Mouse (Mus musculus): ENCODE results near the gene Gfer. TPM values are rescaled to one million over a fixed set of nuclear protein-coding genes. Genes with fewer than 3 reads are reported as not detected.

Gfer gene
- polyA plus RNA-seq, 1 experiment, result 29.2 TPM

GRCm38 (mm10) chr17:24698715-24699114 is 2.8 kb upstream of the Gfer start:
- no peak for DNase-seq (ENCODE audit: low read depth)
- TF ChIP-seq CTCF (IDR thresholded peaks at IDR 0.05; ENCODE audit: borderline replicate concordance, extremely low read depth, insufficient read depth, insufficient read length) (no peak), POLR2A (IDR thresholded peaks at IDR 0.05; ENCODE audit: borderline replicate concordance, extremely low read depth, insufficient read depth, insufficient read length, poor library complexity, severe bottlenecking) (no peak)

DNA sequence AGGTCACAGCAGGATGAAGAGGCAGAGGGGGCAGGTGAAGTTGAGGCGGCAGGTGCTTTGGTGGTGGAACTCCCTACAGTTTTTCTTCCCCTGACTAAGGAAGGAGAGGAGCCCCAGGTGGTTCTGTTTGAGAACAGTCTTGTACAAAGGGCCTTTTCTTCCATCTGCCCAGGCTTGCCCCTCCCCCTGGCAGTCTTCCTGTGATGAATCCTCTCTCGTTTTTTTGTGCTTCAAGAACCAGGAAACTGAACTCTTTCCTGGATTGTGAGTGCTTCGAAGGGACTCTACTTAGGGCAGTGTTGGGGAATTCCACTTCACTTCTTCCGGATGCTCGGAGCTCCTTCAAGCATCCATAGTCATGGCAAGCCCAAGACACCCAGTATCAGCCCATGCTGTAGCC is 2.0 kb upstream of the Gfer start:
- no peak for TF ChIP-seq POLR2A (IDR thresholded peaks at IDR 0.05; ENCODE audit: borderline replicate concordance, extremely low read depth, insufficient read depth, insufficient read length, poor library complexity, severe bottlenecking)
- TF ChIP-seq CTCF (IDR thresholded peaks at IDR 0.05; ENCODE audit: borderline replicate concordance, extremely low read depth, insufficient read depth, insufficient read length), result no peak
- peak; percentile 22 for DNase-seq (ENCODE audit: low read depth)

- DNase-seq (ENCODE audit: low read depth), result no peak
- no peak for TF ChIP-seq POLR2A (IDR thresholded peaks at IDR 0.05; ENCODE audit: borderline replicate concordance, extremely low read depth, insufficient read depth, insufficient read length, poor library complexity, severe bottlenecking)
- no peak for TF ChIP-seq CTCF (IDR thresholded peaks at IDR 0.05; ENCODE audit: borderline replicate concordance, extremely low read depth, insufficient read depth, insufficient read length)
These were observed 488 bp downstream of the Gfer start for GRCm38 (mm10) chr17:24695326-24696010.

GRCm38 (mm10) chr17:24692385-24692784 is 3.6 kb downstream of the Gfer start:
- no peak for DNase-seq (ENCODE audit: low read depth)
- no peak for TF ChIP-seq POLR2A (IDR thresholded peaks at IDR 0.05; ENCODE audit: borderline replicate concordance, extremely low read depth, insufficient read depth, insufficient read length, poor library complexity, severe bottlenecking)
- no peak for TF ChIP-seq CTCF (IDR thresholded peaks at IDR 0.05; ENCODE audit: borderline replicate concordance, extremely low read depth, insufficient read depth, insufficient read length)

GRCm38 (mm10) chr17:24689251-24690081 is 6.5 kb downstream of the Gfer start, which contains the start of gene Syngr3:
TSS of gene Syngr3 (minus strand) at chr17:24689955.
- no peak for TF ChIP-seq CTCF (IDR thresholded peaks at IDR 0.05; ENCODE audit: borderline replicate concordance, extremely low read depth, insufficient read depth, insufficient read length)
- peak; percentile 38 for TF ChIP-seq POLR2A (IDR thresholded peaks at IDR 0.05; ENCODE audit: borderline replicate concordance, extremely low read depth, insufficient read depth, insufficient read length, poor library complexity, severe bottlenecking)
- DNase-seq (ENCODE audit: low read depth), result peak; percentile 68

DNA sequence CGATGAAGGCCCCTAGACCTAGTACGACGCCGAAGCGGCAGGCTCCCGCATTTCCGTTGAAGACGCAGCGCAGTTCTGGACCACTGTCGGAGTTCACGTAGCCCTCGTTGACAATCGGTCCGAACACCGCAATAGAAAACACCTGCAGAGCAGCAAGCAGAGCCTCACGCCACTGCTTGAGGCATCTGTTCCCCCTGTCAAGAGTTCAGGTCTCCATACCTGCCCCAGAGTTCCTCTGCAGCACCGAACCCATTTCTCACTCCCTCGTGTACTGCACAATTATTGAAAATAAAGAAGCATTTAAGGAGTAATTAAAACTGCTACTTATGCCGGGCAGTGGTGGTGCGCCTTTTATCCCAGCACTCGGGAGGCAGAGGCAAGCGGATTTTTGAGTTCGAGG is 8.4 kb downstream of the Gfer start:
- TF ChIP-seq POLR2A (IDR thresholded peaks at IDR 0.05; ENCODE audit: borderline replicate concordance, extremely low read depth, insufficient read depth, insufficient read length, poor library complexity, severe bottlenecking) (no peak), CTCF (IDR thresholded peaks at IDR 0.05; ENCODE audit: borderline replicate concordance, extremely low read depth, insufficient read depth, insufficient read length) (no peak)
- no peak for DNase-seq (ENCODE audit: low read depth)

- TF ChIP-seq POLR2A (IDR thresholded peaks at IDR 0.05; ENCODE audit: borderline replicate concordance, extremely low read depth, insufficient read depth, insufficient read length, poor library complexity, severe bottlenecking) (no peak), CTCF (IDR thresholded peaks at IDR 0.05; ENCODE audit: borderline replicate concordance, extremely low read depth, insufficient read depth, insufficient read length) (no peak)
- DNase-seq (ENCODE audit: low read depth), result peak; percentile 30
These were observed 8.8 kb downstream of the Gfer start for GRCm38 (mm10) chr17:24687146-24687595.

DNA sequence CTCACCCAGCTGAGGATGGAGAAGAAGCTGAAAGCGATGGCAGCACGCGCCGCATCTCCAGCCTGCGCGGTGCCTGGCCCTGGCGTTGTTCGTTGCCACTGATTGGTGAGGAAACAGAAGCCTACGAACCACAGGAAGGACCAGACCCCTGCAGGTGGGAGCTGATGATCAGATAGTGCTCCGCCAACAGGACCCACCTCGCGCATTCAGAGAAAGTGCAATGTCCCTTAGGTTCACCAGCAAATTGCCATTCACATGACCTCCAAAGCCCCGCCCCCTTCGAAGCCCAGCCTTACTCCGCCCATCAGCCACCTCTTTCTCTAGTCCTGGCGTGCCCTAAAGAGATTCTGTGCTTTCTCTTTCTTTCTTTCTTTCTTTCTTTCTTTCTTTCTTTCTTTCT is 9.4 kb downstream of the Gfer start:
- DNase-seq (ENCODE audit: low read depth), result peak; percentile 25
- TF ChIP-seq CTCF (IDR thresholded peaks at IDR 0.05; ENCODE audit: borderline replicate concordance, extremely low read depth, insufficient read depth, insufficient read length) (no peak), POLR2A (IDR thresholded peaks at IDR 0.05; ENCODE audit: borderline replicate concordance, extremely low read depth, insufficient read depth, insufficient read length, poor library complexity, severe bottlenecking) (no peak)

- TF ChIP-seq POLR2A (IDR thresholded peaks at IDR 0.05; ENCODE audit: borderline replicate concordance, extremely low read depth, insufficient read depth, insufficient read length, poor library complexity, severe bottlenecking) (no peak), CTCF (IDR thresholded peaks at IDR 0.05; ENCODE audit: borderline replicate concordance, extremely low read depth, insufficient read depth, insufficient read length) (no peak)
- no peak for DNase-seq (ENCODE audit: low read depth)
These were observed 18.4 kb downstream of the Gfer start for GRCm38 (mm10) chr17:24677500-24678080.

GRCm38 (mm10) chr17:24676877-24677276 is 19.1 kb downstream of the Gfer start:
- TF ChIP-seq POLR2A (IDR thresholded peaks at IDR 0.05; ENCODE audit: borderline replicate concordance, extremely low read depth, insufficient read depth, insufficient read length, poor library complexity, severe bottlenecking) (no peak), CTCF (IDR thresholded peaks at IDR 0.05; ENCODE audit: borderline replicate concordance, extremely low read depth, insufficient read depth, insufficient read length) (no peak)
- DNase-seq (ENCODE audit: low read depth), result no peak

DNA sequence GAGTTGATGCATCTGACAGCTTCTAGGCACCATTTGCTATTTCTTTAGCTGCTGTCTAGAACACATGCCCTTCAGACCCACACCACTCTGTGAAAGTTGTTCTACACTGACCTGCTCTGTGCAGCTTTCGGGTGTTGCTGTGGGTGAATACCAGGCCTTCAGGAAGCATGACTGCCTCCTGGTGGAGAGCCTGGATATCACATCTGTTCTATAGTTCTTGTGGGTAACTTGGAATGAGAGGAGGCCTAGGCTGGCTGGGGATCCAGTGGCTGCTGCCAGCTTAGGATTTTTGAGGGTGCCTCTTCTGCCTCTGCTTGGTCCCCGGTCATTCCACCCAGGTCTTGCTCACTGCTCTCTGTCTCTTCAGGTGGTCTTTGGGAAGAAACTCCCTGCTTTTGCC is 19.8 kb downstream of the Gfer start:
- TF ChIP-seq CTCF (IDR thresholded peaks at IDR 0.05; ENCODE audit: borderline replicate concordance, extremely low read depth, insufficient read depth, insufficient read length) (peak; percentile 74; the same call in 1 of the 2 replicates), POLR2A (IDR thresholded peaks at IDR 0.05; ENCODE audit: borderline replicate concordance, extremely low read depth, insufficient read depth, insufficient read length, poor library complexity, severe bottlenecking) (no peak)
- DNase-seq (ENCODE audit: low read depth), result peak; percentile 67
